Mouse (Mus musculus) megakaryocyte-erythroid progenitor cell, adult 5-6 weeks (primary cell): ENCODE results near the gene Slc22a8. TPM values are rescaled to one million over a fixed set of nuclear protein-coding genes. Genes with fewer than 3 reads are reported as not detected.

ENCODE experiments used
- total RNA-seq, 2 experiments: library from RNA; stranded (forward) in 1 of 2; stranded (reverse) in 1 of 2; fragments of 200-1000, 215-1000 nt in 1 of 2; fragments of >200 nt in 1 of 2; fragmentation: Nextera tagmentation in 1 of 2; gene quantifications; 2 replicates each; pipeline ENCODE4 v1.2.3; 2014 to 2017

Slc22a8 gene
- total RNA-seq, 2 experiments from 2014 or later = not detected

Other genes starting within 250 kb of the Slc22a8 start
- not detected in 2 replicates for gene Slc22a30, start 186.1 kb upstream of the Slc22a8 start, total RNA-seq (2014; fragmentation: Nextera tagmentation)
- gene Slc22a30, start 186.1 kb upstream of the Slc22a8 start, total RNA-seq (2017) = not detected in 2 replicates
- not detected in 2 replicates for gene Slc22a6, start 26.8 kb downstream of the Slc22a8 start, total RNA-seq (2014; fragmentation: Nextera tagmentation)
- gene Slc22a6, start 26.8 kb downstream of the Slc22a8 start, total RNA-seq (2017) = not detected in 2 replicates
- not detected in 2 replicates for gene Chrm1, start 72.5 kb downstream of the Slc22a8 start, total RNA-seq (2014; fragmentation: Nextera tagmentation)
- not detected in 2 replicates for gene Chrm1, start 72.5 kb downstream of the Slc22a8 start, total RNA-seq (2017)
- gene Slc3a2, start 132.1 kb downstream of the Slc22a8 start, total RNA-seq (2014; fragmentation: Nextera tagmentation) = 67.5 and 74.7 TPM in 2 replicates
- 70.1 and 93.9 TPM in 2 replicates for gene Slc3a2, start 132.1 kb downstream of the Slc22a8 start, total RNA-seq (2017)
- 193 and 207 TPM in 2 replicates for gene Wdr74, start 144.6 kb downstream of the Slc22a8 start, total RNA-seq (2014; fragmentation: Nextera tagmentation)
- gene Wdr74, start 144.6 kb downstream of the Slc22a8 start, total RNA-seq (2017) = 142 TPM in 2 replicates
- gene 1700092M07Rik, start 149.5 kb downstream of the Slc22a8 start, total RNA-seq (2014; fragmentation: Nextera tagmentation) = 2.0 TPM in 1 of 2 replicates, not detected in the other
- 3.8 and 6.5 TPM in 2 replicates for gene 1700092M07Rik, start 149.5 kb downstream of the Slc22a8 start, total RNA-seq (2017)
- 74.7 and 80.4 TPM in 2 replicates for gene Stx5a, start 150.2 kb downstream of the Slc22a8 start, total RNA-seq (2014; fragmentation: Nextera tagmentation)
- 35.5 and 43.5 TPM in 2 replicates for gene Stx5a, start 150.2 kb downstream of the Slc22a8 start, total RNA-seq (2017)
- 365 and 530 TPM in 2 replicates for gene Nxf1, start 165.8 kb downstream of the Slc22a8 start, total RNA-seq (2014; fragmentation: Nextera tagmentation)
- gene Nxf1, start 165.8 kb downstream of the Slc22a8 start, total RNA-seq (2017) = 100 and 161 TPM in 2 replicates
- 59.6 and 76.4 TPM in 2 replicates for gene Tmem223, start 179.7 kb downstream of the Slc22a8 start, total RNA-seq (2014; fragmentation: Nextera tagmentation)
- 32.1 and 33.8 TPM in 2 replicates for gene Tmem223, start 179.7 kb downstream of the Slc22a8 start, total RNA-seq (2017)
- 104 and 114 TPM in 2 replicates for gene Tmem179b, start 183.2 kb downstream of the Slc22a8 start, total RNA-seq (2014; fragmentation: Nextera tagmentation)
- gene Tmem179b, start 183.2 kb downstream of the Slc22a8 start, total RNA-seq (2017) = 31.2 and 54.7 TPM in 2 replicates
- 13.2 and 16.1 TPM in 2 replicates for gene Taf6l, start 195.2 kb downstream of the Slc22a8 start, total RNA-seq (2014; fragmentation: Nextera tagmentation)
- gene Taf6l, start 195.2 kb downstream of the Slc22a8 start, total RNA-seq (2017) = 7.6 and 12.0 TPM in 2 replicates
- gene Polr2g, start 207.3 kb downstream of the Slc22a8 start, total RNA-seq (2014; fragmentation: Nextera tagmentation) = 120 and 126 TPM in 2 replicates
- gene Polr2g, start 207.3 kb downstream of the Slc22a8 start, total RNA-seq (2017) = 86.1 and 106 TPM in 2 replicates
- gene Zbtb3, start 211.3 kb downstream of the Slc22a8 start, total RNA-seq (2014; fragmentation: Nextera tagmentation) = 1.4 and 1.9 TPM in 2 replicates
- 0.91 and 1.6 TPM in 2 replicates for gene Zbtb3, start 211.3 kb downstream of the Slc22a8 start, total RNA-seq (2017)
- gene Ttc9c, start 228.1 kb downstream of the Slc22a8 start, total RNA-seq (2014; fragmentation: Nextera tagmentation) = 35.6 and 41.6 TPM in 2 replicates
- gene Ttc9c, start 228.1 kb downstream of the Slc22a8 start, total RNA-seq (2017) = 55.3 and 57.2 TPM in 2 replicates
- 68.2 and 88.0 TPM in 2 replicates for gene Hnrnpul2, start 228.8 kb downstream of the Slc22a8 start, total RNA-seq (2014; fragmentation: Nextera tagmentation)
- gene Hnrnpul2, start 228.8 kb downstream of the Slc22a8 start, total RNA-seq (2017) = 85.2 and 100.0 TPM in 2 replicates
- gene AC129217.1, start 238.5 kb downstream of the Slc22a8 start, total RNA-seq (2014; fragmentation: Nextera tagmentation) = not detected in 2 replicates
- gene AC129217.1, start 238.5 kb downstream of the Slc22a8 start, total RNA-seq (2017) = not detected in 2 replicates
- gene Bscl2, start 246.2 kb downstream of the Slc22a8 start, total RNA-seq (2014; fragmentation: Nextera tagmentation) = 70.3 and 71.7 TPM in 2 replicates
- 29.5 TPM in 2 replicates for gene Bscl2, start 246.2 kb downstream of the Slc22a8 start, total RNA-seq (2017)
- gene Gng3, start 247.9 kb downstream of the Slc22a8 start, total RNA-seq (2014; fragmentation: Nextera tagmentation) = 0.57 TPM in 1 of 2 replicates, not detected in the other
- 0.30 and 1.3 TPM in 2 replicates for gene Gng3, start 247.9 kb downstream of the Slc22a8 start, total RNA-seq (2017)